Mouse (Mus musculus) monocyte, adult 5-6 weeks (primary cell): ENCODE data around the gene Cntfr. TPM values are rescaled to one million over a fixed set of nuclear protein-coding genes. Genes with fewer than 3 reads are reported as not detected.
A peak's percentile ranks its signal among the peaks of the same experiment; 100 is the strongest.

Experiments used
- ATAC-seq: fragments of 153-309, 156-312 bp; replicated peaks from 2 replicates; pipeline ENCODE4 v1.8.0; 2017; ENCODE audit warnings: mild to moderate bottlenecking; ENCODE audit not compliant: low TSS enrichment, insufficient number of reproducible peaks, severe bottlenecking, poor library complexity, low FRiP score
- total RNA-seq: library from RNA; stranded (forward); fragments of 200-1000, 200-491, 200-594 nt; gene quantifications from 3 replicates; pipeline ENCODE4 v1.2.3, GENCODE M21; 2017

The Cntfr gene
- total RNA-seq, 1 experiment from 2014 or later, result not detected

GRCm38 (mm10) chr4:41635906-41636305 lies 61.0 kb downstream of the Cntfr start:
- no peak for ATAC-seq

GRCm38 (mm10) chr4:41635224-41635623 lies 61.7 kb downstream of the Cntfr start:
- no peak for ATAC-seq

GRCm38 (mm10) chr4:41634631-41635030 lies 62.3 kb downstream of the Cntfr start:
- ATAC-seq, result no peak

GRCm38 (mm10) chr4:41633001-41633400 lies 63.9 kb downstream of the Cntfr start:
- no peak for ATAC-seq

- ATAC-seq, result no peak
Measured at GRCm38 (mm10) chr4:41631390-41631789, 65.5 kb downstream of the Cntfr start.

- ATAC-seq, result no peak
Measured at GRCm38 (mm10) chr4:41630196-41630595, 66.7 kb downstream of the Cntfr start.

GRCm38 (mm10) chr4:41628202-41628927 lies 68.5 kb downstream of the Cntfr start:
- ATAC-seq, result peak; percentile 73

- ATAC-seq, result no peak
Measured at GRCm38 (mm10) chr4:41622071-41622470, 74.8 kb downstream of the Cntfr start.

- ATAC-seq, result no peak
Measured at GRCm38 (mm10) chr4:41618916-41619746, 77.8 kb downstream of the Cntfr start.

GRCm38 (mm10) chr4:41615661-41616599 lies 81.0 kb downstream of the Cntfr start:
- no peak for ATAC-seq

GRCm38 (mm10) chr4:41614156-41614555 lies 82.7 kb downstream of the Cntfr start:
- ATAC-seq, result peak; percentile 64

GRCm38 (mm10) chr4:41612166-41612565 lies 84.7 kb downstream of the Cntfr start:
- ATAC-seq, result no peak

GRCm38 (mm10) chr4:41610594-41610980 lies 86.3 kb downstream of the Cntfr start:
- ATAC-seq, result no peak

GRCm38 (mm10) chr4:41609681-41610593 lies 87.0 kb downstream of the Cntfr start:
- no peak for ATAC-seq
